Mouse (Mus musculus) erythroblast, embryonic 14.5 days (primary cell): ENCODE results near the gene Prkag1. TPM values are rescaled to one million over a fixed set of nuclear protein-coding genes. Genes with fewer than 3 reads are reported as not detected.
"Not testable (repeated sequence)": the region's sequence is repeated elsewhere in the genome, so short reads cannot be mapped to it uniquely, and the experiment has no call there.

Experiments used
- H3K27me3 ChIP-seq: 2 replicates; pipeline ENCODE4 v1.6.1; 2012; ENCODE audit warnings: inconsistent platforms; ENCODE audit not compliant: control insufficient read depth
- H3K36me3 ChIP-seq: 2 replicates; pipeline ENCODE4 v1.6.1; 2012; ENCODE audit warnings: mild to moderate bottlenecking, inconsistent platforms; ENCODE audit not compliant: control insufficient read depth
- H3K4me1 ChIP-seq: 2 replicates; pipeline ENCODE4 v1.6.1; 2012; ENCODE audit warnings: inconsistent platforms; ENCODE audit not compliant: control insufficient read depth
- H3K4me3 ChIP-seq: replicated peaks from 2 replicates; pipeline ENCODE3; 2012; ENCODE audit warnings: moderate library complexity, mild to moderate bottlenecking, inconsistent platforms
- H3K9me3 ChIP-seq: 2 replicates; pipeline ENCODE4 v1.6.1; 2012; ENCODE audit warnings: low read length, inconsistent platforms, mixed read lengths; ENCODE audit not compliant: control insufficient read depth
- GATA1 ChIP-seq: IDR thresholded peaks from 2 replicates; pipeline ENCODE4 v1.6.1; 2012; ENCODE audit warnings: low read length, inconsistent platforms, mixed read lengths
- TAL1 ChIP-seq: IDR thresholded peaks from 3 replicates; pipeline ENCODE4 v1.6.1; 2012; ENCODE audit warnings: low read length, inconsistent platforms, mixed read lengths
- polyA plus RNA-seq: library from polyadenylated mRNA; stranded (reverse); fragments of >175 nt; gene quantifications from 2 replicates; pipeline ENCODE4 v1.2.3, GENCODE M21; 2012

The Prkag1 gene
- polyA plus RNA-seq, 1 experiment = 54.6 TPM

DNA sequence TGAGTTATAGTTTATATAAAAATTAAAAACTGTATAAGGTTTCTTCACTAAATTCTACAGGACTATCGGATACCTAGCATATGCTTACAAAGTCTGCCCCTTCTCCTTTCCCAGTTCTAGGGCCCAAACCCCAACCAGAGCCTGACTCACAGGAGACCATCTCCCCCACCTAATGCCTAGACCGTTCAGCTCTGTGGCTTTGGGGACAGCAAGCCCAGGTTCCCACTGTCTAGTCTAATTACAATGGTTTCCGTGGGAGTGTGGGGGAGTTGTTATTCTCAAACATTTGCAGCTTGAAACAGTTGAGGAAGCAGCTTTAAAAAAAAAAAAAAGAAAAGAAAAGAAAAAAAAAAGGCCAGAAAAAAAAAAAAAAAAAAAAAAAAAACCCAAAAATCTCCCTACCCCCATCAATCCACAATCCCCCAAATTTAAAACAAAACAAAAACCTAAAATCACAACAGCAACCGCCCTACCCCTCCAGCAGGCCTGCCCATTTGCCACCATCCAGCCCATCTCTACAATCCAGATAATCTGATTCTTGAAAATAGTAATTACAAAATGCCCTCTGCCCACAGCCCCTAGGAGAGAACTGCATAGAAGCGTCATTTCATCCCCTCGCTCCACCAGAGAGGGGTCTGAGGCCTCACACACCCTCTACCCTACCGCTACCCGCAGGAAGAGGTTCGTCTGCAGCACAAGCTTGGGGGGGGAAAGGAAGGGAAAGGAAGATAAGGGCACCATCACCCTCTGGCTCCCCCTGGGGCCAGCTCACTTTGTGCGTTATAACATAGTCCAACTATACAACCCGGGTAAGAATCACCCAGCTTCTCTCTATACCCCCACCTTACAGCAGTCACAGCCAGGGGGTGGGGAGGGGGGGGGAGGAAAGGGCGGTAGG lies 1.1 kb upstream of the Prkag1 start:
- H3K27me3 ChIP-seq = no peaks in the 10 kb centered on the region
- peaks cover 5% of the 10 kb centered on the region; the same call in 1 of the 2 replicates for H3K9me3 ChIP-seq
- peaks cover 88% of the 10 kb centered on the region for H3K4me1 ChIP-seq
- peak overlapping the region; percentile 78 for H3K4me3 ChIP-seq
- H3K36me3 ChIP-seq = peaks cover 75% of the 10 kb centered on the region
- TF ChIP-seq TAL1 (no peak), GATA1 (peak; percentile 47; the same call in 1 of the 2 replicates)

GRCm38 (mm10) chr15:98831684-98832035 lies 339 bp upstream of the Prkag1 start:
- Histone ChIP-seq H3K4me1 (peaks cover 88% of the 10 kb centered on the region), H3K9me3 (peaks cover 5% of the 10 kb centered on the region; the same call in 1 of the 2 replicates), H3K36me3 (peaks cover 75% of the 10 kb centered on the region), H3K4me3 (peak overlapping the region; percentile 78), H3K27me3 (no peaks in the 10 kb centered on the region)
- TF ChIP-seq TAL1 (no peak), GATA1 (no peak)

DNA sequence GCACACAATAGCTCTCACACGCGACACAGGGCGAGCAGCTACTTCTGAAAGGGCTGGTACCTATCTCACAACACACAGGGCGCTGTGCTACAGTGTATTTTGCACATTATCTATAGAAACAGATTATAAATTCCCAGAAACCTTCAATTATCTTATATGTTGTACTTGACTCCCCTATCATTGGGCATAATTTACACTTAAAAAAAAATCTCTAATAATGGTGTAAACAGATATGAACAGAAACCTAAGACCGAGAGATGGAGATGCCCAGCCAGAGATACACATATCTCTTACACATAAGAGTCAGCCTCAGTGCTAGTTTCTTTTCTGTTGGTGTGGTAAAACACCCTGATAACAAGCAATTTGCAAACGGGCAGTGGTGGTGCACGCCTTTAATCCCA lies 3.7 kb downstream of the Prkag1 start:
- peaks cover 74% of the 10 kb centered on the region for H3K4me1 ChIP-seq
- H3K9me3 ChIP-seq = no peaks in the 10 kb centered on the region
- H3K36me3 ChIP-seq = peaks cover 77% of the 10 kb centered on the region
- TF ChIP-seq TAL1 (peak; percentile 45; the same call in 2 of the 3 replicates), GATA1 (peak; percentile 79)
- peak overlapping the region; percentile 39 for H3K4me3 ChIP-seq
- no peaks in the 10 kb centered on the region for H3K27me3 ChIP-seq

DNA sequence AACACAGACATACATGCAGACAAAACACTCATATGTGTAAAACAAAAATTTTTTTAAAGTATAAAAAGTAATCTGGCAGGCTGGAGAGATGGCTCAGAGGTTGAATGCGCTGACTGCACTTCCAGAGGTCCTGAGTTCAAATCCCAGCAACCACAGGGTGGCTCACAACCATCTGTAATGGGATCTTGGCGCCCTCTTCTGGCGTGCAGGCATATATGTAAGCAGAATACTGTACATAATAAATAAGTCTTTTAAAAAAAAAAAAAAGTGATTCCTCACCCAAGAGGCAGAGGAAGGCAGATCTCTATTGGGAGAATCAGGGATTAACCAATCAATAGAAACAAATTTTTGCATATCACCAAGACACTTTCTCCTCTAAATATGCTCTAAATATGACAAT lies 7.9 kb downstream of the Prkag1 start:
- Histone ChIP-seq H3K27me3 (no peaks in the 10 kb centered on the region), H3K9me3 (no peaks in the 10 kb centered on the region), H3K4me1 (peaks cover 54% of the 10 kb centered on the region), H3K4me3 (no peak overlapping the region), H3K36me3 (peaks cover 99% of the 10 kb centered on the region)
- TF ChIP-seq GATA1 (no peak), TAL1 (no peak)

- Histone ChIP-seq H3K36me3 (peaks cover 98% of the 10 kb centered on the region), H3K27me3 (no peaks in the 10 kb centered on the region), H3K4me1 (peaks cover 41% of the 10 kb centered on the region), H3K9me3 (no peaks in the 10 kb centered on the region), H3K4me3 (no peak overlapping the region)
- TF ChIP-seq TAL1 (no peak), GATA1 (no peak)
These were observed 9.2 kb downstream of the Prkag1 start for GRCm38 (mm10) chr15:98822147-98822546.

GRCm38 (mm10) chr15:98821403-98821802 lies 9.9 kb downstream of the Prkag1 start:
- Histone ChIP-seq H3K36me3 (peaks cover 98% of the 10 kb centered on the region), H3K4me3 (no peak overlapping the region), H3K4me1 (peaks cover 33% of the 10 kb centered on the region), H3K9me3 (no peaks in the 10 kb centered on the region), H3K27me3 (no peaks in the 10 kb centered on the region)
- TF ChIP-seq TAL1 (no peak), GATA1 (no peak)

DNA sequence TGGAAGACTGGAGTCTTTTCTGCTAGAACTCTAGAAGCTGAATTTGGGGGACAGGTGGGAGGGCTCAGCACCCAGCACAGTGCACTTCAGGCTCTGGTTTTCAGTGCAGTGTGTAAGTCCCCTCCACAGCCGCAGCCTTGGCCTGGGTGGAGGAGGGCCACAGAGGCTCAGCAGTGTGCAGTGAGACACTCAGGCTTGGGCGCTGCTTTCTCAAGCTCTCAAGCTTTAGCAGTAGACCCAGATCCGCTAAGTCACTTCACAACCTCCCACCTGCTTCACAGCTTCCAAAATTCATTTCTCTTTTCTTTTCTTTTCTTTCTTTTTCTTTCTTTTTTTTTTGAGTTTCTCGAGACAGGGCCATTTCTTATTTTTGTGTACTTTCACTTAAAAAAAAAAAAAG lies 10.4 kb downstream of the Prkag1 start:
- H3K36me3 ChIP-seq = peaks cover 98% of the 10 kb centered on the region
- H3K4me3 ChIP-seq = no peak overlapping the region
- TF ChIP-seq TAL1 (no peak), GATA1 (no peak)
- peaks cover 30% of the 10 kb centered on the region for H3K4me1 ChIP-seq
- H3K27me3 ChIP-seq = no peaks in the 10 kb centered on the region
- H3K9me3 ChIP-seq = no peaks in the 10 kb centered on the region

GRCm38 (mm10) chr15:98818171-98818570 lies 13.2 kb downstream of the Prkag1 start:
- Histone ChIP-seq H3K9me3 (no peaks in the 10 kb centered on the region), H3K4me3 (no peak overlapping the region), H3K36me3 (peaks cover 98% of the 10 kb centered on the region), H3K4me1 (peaks cover 19% of the 10 kb centered on the region), H3K27me3 (no peaks in the 10 kb centered on the region)
- TF ChIP-seq TAL1 = no peak
- no peak for TF ChIP-seq GATA1

DNA sequence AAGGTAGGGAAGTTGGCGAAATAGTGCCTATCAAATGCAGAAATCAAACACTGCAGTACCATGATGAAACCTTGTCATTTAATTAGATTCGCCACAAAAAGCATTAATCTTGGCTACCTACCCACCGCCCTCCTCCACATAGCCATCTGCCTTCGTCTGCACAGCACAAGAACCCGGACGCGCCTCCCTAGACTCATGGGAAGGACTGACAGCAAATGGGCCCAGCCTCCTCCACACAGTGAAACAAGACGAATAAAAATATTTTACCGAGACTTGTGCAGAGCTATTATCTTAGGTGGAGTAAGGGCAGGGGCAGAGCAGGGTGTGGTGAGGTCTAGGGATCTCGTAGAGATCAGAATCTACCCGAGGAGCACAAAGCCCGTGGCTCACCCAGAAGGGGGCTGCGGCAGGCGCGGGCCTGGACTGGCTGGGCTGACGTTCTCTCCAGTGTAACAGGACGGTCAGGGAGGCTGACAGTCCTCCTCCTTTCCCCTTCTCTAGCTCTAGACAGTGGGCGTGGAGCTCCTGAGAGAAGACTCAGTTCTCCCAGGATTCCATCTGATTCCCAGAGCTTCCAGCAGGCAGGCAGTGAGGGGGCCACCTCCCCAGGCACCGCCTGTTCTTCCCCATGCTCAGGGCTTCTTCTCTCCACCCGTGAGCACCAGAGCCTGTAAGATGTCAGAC lies 18.4 kb downstream of the Prkag1 start:
- H3K27me3 ChIP-seq = peaks cover 24% of the 10 kb centered on the region
- TF ChIP-seq TAL1 (no peak), GATA1 (no peak)
- H3K4me3 ChIP-seq = no peak overlapping the region
- peaks cover 3% of the 10 kb centered on the region; the same call in 1 of the 2 replicates for H3K9me3 ChIP-seq
- peaks cover 15% of the 10 kb centered on the region for H3K4me1 ChIP-seq
- peaks cover 75% of the 10 kb centered on the region for H3K36me3 ChIP-seq

DNA sequence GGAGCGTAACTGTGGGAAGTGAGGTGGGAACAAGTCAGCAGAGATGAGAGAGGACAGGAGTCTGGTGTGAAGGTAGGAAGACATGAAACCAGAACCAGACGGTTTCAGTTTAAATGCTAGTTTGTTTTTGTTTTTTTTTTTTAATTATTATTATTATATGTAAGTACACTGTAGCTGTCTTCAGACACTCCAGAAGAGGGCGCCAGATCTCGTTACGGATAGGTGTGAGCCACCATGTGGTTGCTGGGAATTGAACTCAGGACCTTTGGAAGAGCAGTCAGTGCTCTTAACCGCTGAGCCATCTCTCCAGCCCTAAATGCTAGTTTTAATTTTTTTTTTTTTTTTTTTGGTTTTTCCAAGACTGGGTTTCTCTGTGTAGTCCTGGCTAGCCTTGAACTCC lies 21.1 kb downstream of the Prkag1 start:
- Histone ChIP-seq H3K36me3 (peaks cover 49% of the 10 kb centered on the region), H3K27me3 (peaks cover 51% of the 10 kb centered on the region), H3K4me1 (peaks cover 40% of the 10 kb centered on the region), H3K9me3 (peaks cover 16% of the 10 kb centered on the region)
- not testable (repeated sequence) for H3K4me3 ChIP-seq
